Mouse (Mus musculus) limb, embryonic 11.5 days (tissue): Measurements from ENCODE around the gene Pth1r. TPM values are rescaled to one million over a fixed set of nuclear protein-coding genes. Genes with fewer than 3 reads are reported as not detected.

ENCODE experiments used
- ATAC-seq: fragments of 200-750 bp; cut with Nextera tagmentation; 2 replicates; pipeline ENCODE4 v1.8.0; 2017; ENCODE audit warnings: low read depth; ENCODE audit not compliant: insufficient number of reproducible peaks, low FRiP score, low TSS enrichment
- DNase-seq: peaks from one replicate; pipeline ENCODE4 v3.0.0-alpha.2; 2015; ENCODE audit warnings: low spot score
- H3K27ac ChIP-seq: fragments of 300-500 bp; sonication (generic); replicated peaks from 2 replicates; pipeline ENCODE4 v1.5.1; 2014; ENCODE audit warnings: low read depth, mild to moderate bottlenecking, low read length
- H3K27me3 ChIP-seq: fragments of 300-500 bp; sonication (generic); 2 replicates; pipeline ENCODE4 v1.6.1; 2014; ENCODE audit warnings: mild to moderate bottlenecking, low read length, mixed read lengths; ENCODE audit not compliant: control insufficient read depth, insufficient read depth
- H3K36me3 ChIP-seq: fragments of 300-500 bp; sonication (generic); 2 replicates; pipeline ENCODE4 v1.6.1; 2014; ENCODE audit warnings: mild to moderate bottlenecking, low read length, moderate library complexity, mixed read lengths; ENCODE audit not compliant: control insufficient read depth, insufficient read depth
- H3K4me1 ChIP-seq: fragments of 300-500 bp; sonication (generic); 2 replicates; pipeline ENCODE4 v1.6.1; 2014; ENCODE audit warnings: low read length, mixed read lengths; ENCODE audit not compliant: control insufficient read depth, insufficient read depth
- H3K4me2 ChIP-seq: fragments of 300-500 bp; sonication (generic); 2 replicates; pipeline ENCODE4 v1.6.1; 2014; ENCODE audit warnings: low read depth, mild to moderate bottlenecking, moderate library complexity; ENCODE audit not compliant: severe bottlenecking
- H3K4me3 ChIP-seq: fragments of 300-500 bp; sonication (generic); 2 replicates; pipeline ENCODE4 v1.5.1; 2014; ENCODE audit warnings: low read depth, low read length
- H3K9ac ChIP-seq: fragments of 300-500 bp; sonication (generic); 2 replicates; pipeline ENCODE4 v1.6.1; 2014; ENCODE audit warnings: mild to moderate bottlenecking, low read length
- H3K9me3 ChIP-seq: fragments of 300-500 bp; sonication (generic); 2 replicates; pipeline ENCODE4 v1.6.1; 2016; ENCODE audit warnings: low read length; ENCODE audit not compliant: control insufficient read depth
- WGBS: fragments of 180-500 bp; shearing (Covaris S2); extraction: QIAGEN DNeasy Blood & Tissue Kit; methylation state at CpG from one replicate; pipeline ENCODE4 v1.1.7; 2014; 5-methylcytosine and 5-hydroxymethylcytosine counted together
- polyA plus RNA-seq: library from polyadenylated mRNA; unstranded; fragments of >200 nt; fragmentation: Nextera tagmentation; extraction: Ambion mirVana; gene quantifications from 2 replicates; pipeline ENCODE4 v1.2.1, GENCODE M21; 2014

Gene Pth1r
- polyA plus RNA-seq, 1 experiment from 2014 or later = 30.1 TPM

- Histone ChIP-seq H3K4me2 (peak overlapping the region; percentile 22), H3K27ac (no peak overlapping the region), H3K9me3 (no peaks in the 10 kb centered on the region), H3K9ac (no peak overlapping the region), H3K27me3 (peaks cover 14% of the 10 kb centered on the region), H3K36me3 (no peaks in the 10 kb centered on the region), H3K4me1 (peaks cover 45% of the 10 kb centered on the region), H3K4me3 (no peak overlapping the region)
- ATAC-seq (no peak), DNase-seq (no peak)
- WGBS = 3% methylated on average over 5 of the region's 5 CpGs
Measured at GRCm38 (mm10) chr9:110745752-110746151, 1.2 kb downstream of the Pth1r start.

DNA sequence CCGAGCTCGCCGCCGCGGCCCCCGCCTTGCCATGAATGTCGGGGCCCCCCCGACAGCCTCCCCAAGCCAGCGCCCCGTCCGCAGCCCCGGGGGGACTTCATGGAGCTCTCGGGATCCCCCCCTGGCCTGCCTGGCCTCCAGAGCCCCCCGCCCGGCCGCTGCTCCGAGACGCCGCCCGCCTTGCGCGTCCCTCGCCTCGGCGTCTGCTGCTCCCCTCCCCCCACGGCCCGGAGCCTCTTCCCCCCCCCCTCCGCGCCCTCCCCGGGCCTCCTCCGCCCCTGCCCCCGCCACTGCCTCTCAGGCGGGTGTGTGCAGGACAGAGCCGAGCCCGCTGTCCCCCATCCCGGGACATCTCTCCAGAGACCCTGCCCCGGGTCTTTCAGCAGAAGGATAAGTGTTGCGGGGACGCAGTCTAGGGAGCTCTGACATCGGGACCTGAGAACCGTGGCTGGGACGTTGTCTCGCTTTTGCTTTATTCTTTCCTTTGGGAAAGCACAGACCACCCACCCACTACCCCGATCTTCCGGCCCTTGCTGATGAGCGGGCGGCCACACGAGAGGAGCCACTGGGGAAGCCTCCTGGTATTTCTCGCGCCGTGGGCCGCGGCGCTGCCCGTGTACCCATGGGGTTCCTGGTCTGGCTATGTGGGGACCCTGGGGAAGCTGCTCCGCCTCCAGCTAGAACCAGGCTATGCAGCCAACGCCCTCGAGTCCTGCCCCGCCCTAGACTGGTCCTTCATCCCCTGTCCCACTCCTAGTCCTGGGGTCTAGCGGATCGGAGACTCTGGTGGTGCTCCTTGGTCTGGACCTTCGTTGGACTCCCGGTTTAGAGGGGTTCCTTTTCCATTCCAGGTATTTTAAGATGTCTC, 3.3 kb downstream of the Pth1r start:
- peak overlapping the region; percentile 88 for H3K4me2 ChIP-seq
- ATAC-seq (no peak), DNase-seq (peak; percentile 62)
- H3K27me3 ChIP-seq = peaks cover 16% of the 10 kb centered on the region
- peaks cover 31% of the 10 kb centered on the region for H3K4me1 ChIP-seq
- peak overlapping the region; percentile 73 for H3K9ac ChIP-seq
- H3K9me3 ChIP-seq = no peaks in the 10 kb centered on the region
- H3K36me3 ChIP-seq = no peaks in the 10 kb centered on the region
- 2% methylated on average over 44 of the region's 63 CpGs for WGBS
- peak overlapping the region; percentile 85 for H3K27ac ChIP-seq
- peak overlapping the region; percentile 69 for H3K4me3 ChIP-seq

DNA sequence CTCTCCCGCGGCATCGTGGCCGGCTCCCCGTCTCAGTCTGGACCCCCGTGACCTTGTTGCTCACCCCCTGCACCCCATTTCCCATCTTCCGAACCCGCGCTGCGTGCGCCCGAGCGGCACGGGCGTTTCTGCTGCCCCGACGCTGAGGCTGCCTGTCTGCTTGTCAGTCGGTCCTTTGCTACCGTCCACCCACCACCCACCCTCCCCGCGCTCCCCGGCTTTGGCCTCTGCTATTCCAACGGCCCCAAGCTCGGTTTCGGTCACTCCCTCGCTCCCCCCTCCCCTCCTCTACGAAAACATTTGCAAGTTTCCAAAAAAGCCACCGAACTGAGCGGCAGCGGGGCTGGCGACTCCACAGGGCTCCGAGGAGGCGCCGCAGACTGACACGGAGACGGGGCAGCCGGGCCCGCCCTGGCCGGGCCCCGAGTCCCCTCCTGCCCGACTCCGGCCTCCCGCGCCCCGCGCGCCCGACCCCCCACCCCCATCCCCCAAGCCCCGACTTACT, 3.9 kb downstream of the Pth1r start:
- Histone ChIP-seq H3K36me3 (no peaks in the 10 kb centered on the region), H3K4me3 (peak overlapping the region; percentile 69), H3K9ac (peak overlapping the region; percentile 73), H3K4me1 (peaks cover 31% of the 10 kb centered on the region), H3K27ac (peak overlapping the region; percentile 85), H3K9me3 (no peaks in the 10 kb centered on the region), H3K4me2 (peak overlapping the region; percentile 88), H3K27me3 (peaks cover 14% of the 10 kb centered on the region)
- WGBS = under 1% methylated on average over 49 of the region's 49 CpGs
- ATAC-seq (no peak), DNase-seq (peak; percentile 73)

DNA sequence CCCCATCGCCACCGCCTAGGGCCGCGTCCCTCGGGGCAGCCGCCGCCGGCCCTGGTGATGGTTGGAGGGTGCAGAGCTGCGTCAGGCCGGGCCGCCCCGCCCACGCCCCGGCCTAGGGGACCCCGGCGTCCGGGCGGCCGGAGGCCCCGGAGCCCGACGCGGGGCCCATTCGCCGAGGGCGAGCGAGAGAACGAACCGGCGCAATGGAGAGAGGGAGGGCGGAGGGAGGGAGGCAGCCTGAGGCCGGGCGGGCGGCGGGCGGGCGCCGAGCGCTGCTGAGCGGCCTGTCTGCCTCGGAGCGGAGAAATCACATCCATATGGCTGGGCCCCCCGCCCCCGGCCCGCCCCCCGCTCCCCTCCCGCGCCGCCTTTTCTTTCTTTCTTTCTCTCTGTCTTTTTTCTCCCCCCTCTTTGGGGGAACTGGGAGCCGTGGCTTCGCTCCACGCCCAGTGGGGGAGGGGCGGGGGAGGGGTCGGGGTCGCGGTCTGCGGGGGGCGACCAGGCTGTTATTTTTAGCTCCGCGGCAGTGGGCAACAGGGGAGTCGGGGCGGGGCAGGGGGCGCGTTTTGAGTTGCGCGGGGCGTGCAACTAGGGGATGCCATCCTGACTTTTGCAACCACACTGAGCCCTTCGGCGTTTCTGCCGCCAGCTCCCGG, 4.5 kb downstream of the Pth1r start:
- no peaks in the 10 kb centered on the region for H3K36me3 ChIP-seq
- H3K27ac ChIP-seq = peak overlapping the region; percentile 85
- H3K4me3 ChIP-seq = peak overlapping the region; percentile 69
- peak overlapping the region; percentile 88 for H3K4me2 ChIP-seq
- H3K9me3 ChIP-seq = no peaks in the 10 kb centered on the region
- peak overlapping the region; percentile 73 for H3K9ac ChIP-seq
- H3K4me1 ChIP-seq = peaks cover 30% of the 10 kb centered on the region
- H3K27me3 ChIP-seq = peaks cover 14% of the 10 kb centered on the region
- ATAC-seq = peak; percentile 52; the same call in 1 of the 2 replicates
- DNase-seq = peak; percentile 81
- under 1% methylated on average over 51 of the region's 71 CpGs for WGBS

GRCm38 (mm10) chr9:110741711-110742294, 5.1 kb downstream of the Pth1r start, which contains the start of gene Myl3:
Gene Myl3, plus strand, starts transcription at chr9:110741861.
- ATAC-seq = no peak
- H3K9ac ChIP-seq = peak within 1 kb of the TSS; percentile 73
- H3K4me1 ChIP-seq = peaks cover 30% of the 10 kb centered on the region

GRCm38 (mm10) chr9:110739961-110740360, 7.0 kb downstream of the Pth1r start:
- no peak overlapping the region for H3K9ac ChIP-seq
- DNase-seq (no peak), ATAC-seq (no peak)
- no peaks in the 10 kb centered on the region for H3K9me3 ChIP-seq
- H3K27me3 ChIP-seq = peaks cover 14% of the 10 kb centered on the region
- no peaks in the 10 kb centered on the region for H3K36me3 ChIP-seq
- 87% methylated on average over 7 of the region's 7 CpGs for WGBS
- no peak overlapping the region for H3K4me3 ChIP-seq
- no peak overlapping the region for H3K27ac ChIP-seq
- peaks cover 23% of the 10 kb centered on the region for H3K4me1 ChIP-seq
- H3K4me2 ChIP-seq = no peak overlapping the region

More at GRCm38 (mm10) chr9:110741711-110742294, 5.1 kb downstream of the Pth1r start, which contains the start of gene Myl3:
- Histone ChIP-seq H3K4me2 (peak within 1 kb of the TSS; percentile 88), H3K27ac (peak within 1 kb of the TSS; percentile 85), H3K9me3 (no peaks in the 10 kb centered on the region), H3K4me3 (peak within 1 kb of the TSS; percentile 69), H3K27me3 (peaks cover 14% of the 10 kb centered on the region), H3K36me3 (no peaks in the 10 kb centered on the region)
- WGBS = 2% methylated on average over 17 of the region's 17 CpGs
- DNase-seq = no peak

DNA sequence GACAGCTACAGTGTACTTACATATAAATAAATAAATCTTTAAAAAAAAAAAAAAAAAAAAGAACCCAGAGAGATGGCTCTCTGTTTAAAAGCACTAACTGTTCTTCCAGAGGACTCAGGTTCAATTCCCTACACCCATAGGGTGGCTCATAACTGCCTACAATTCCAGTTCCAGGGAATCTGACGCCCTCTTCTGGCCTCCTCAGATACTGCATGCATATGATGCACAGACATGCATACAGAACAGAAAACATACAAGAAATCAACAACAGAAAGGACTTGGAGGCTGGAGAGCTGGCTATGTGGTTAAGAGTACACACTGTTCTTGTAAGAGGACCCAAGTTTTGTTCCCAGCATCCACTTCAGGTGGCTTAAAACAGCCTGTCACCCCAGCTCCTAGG, 8.9 kb downstream of the Pth1r start:
- H3K9ac ChIP-seq = no peak overlapping the region
- 17% methylated on average over 1 of the region's 1 CpGs for WGBS
- H3K4me1 ChIP-seq = peaks cover 24% of the 10 kb centered on the region
- ATAC-seq (no peak), DNase-seq (no peak)
- no peaks in the 10 kb centered on the region for H3K9me3 ChIP-seq
- H3K36me3 ChIP-seq = no peaks in the 10 kb centered on the region
- no peak overlapping the region for H3K4me3 ChIP-seq
- H3K4me2 ChIP-seq = no peak overlapping the region
- H3K27ac ChIP-seq = no peak overlapping the region
- H3K27me3 ChIP-seq = peaks cover 3% of the 10 kb centered on the region; the same call in 1 of the 2 replicates

GRCm38 (mm10) chr9:110736362-110736761, 10.6 kb downstream of the Pth1r start:
- Histone ChIP-seq H3K9me3 (no peaks in the 10 kb centered on the region), H3K4me2 (no peak overlapping the region), H3K9ac (no peak overlapping the region), H3K4me3 (no peak overlapping the region), H3K27me3 (peaks cover 3% of the 10 kb centered on the region; the same call in 1 of the 2 replicates), H3K4me1 (peaks cover 33% of the 10 kb centered on the region), H3K36me3 (no peaks in the 10 kb centered on the region; the same call in 1 of the 2 replicates), H3K27ac (no peak overlapping the region)
- WGBS = 26% methylated on average over 9 of the region's 9 CpGs
- DNase-seq (no peak), ATAC-seq (no peak)
